Mouse (Mus musculus) C2C12 (cell line): ENCODE measurements at regions not wholly inside any gene's neighbourhood (a gene's known extent, or its start where the extent isn't known, plus 50 kb on each side); places are given as distances from the start of the nearest gene placed in this dataset.

ENCODE experiments used
- H3K27me3 ChIP-seq: one replicate; pipeline ENCODE4 v1.6.1; 2011; ENCODE audit not compliant: control insufficient read depth, insufficient read depth, insufficient read length
- H3K36me3 ChIP-seq: one replicate; pipeline ENCODE4 v1.6.1; 2011; ENCODE audit not compliant: control insufficient read depth, insufficient read depth
- H3K4me3 ChIP-seq: one replicate; pipeline ENCODE4 v1.5.1; 2011; ENCODE audit warnings: mild to moderate bottlenecking, control low read depth; ENCODE audit not compliant: poor library complexity, insufficient read depth, severe bottlenecking
- H3K79me2 ChIP-seq: one replicate; pipeline ENCODE4 v1.6.1; 2011; ENCODE audit not compliant: control insufficient read depth, insufficient read depth
- H3K79me3 ChIP-seq: one replicate; pipeline ENCODE4 v1.6.1; 2011; ENCODE audit warnings: low read depth, control low read depth
- H3ac ChIP-seq: one replicate; pipeline ENCODE3; 2011; ENCODE audit warnings: low read depth; ENCODE audit not compliant: control insufficient read depth, insufficient read length
- CEBPB ChIP-seq: IDR thresholded peaks from one replicate; pipeline ENCODE4 v1.6.1; 2011; ENCODE audit warnings: low read depth, mild to moderate bottlenecking, control low read depth, moderate library complexity
- CTCF ChIP-seq: IDR thresholded peaks from one replicate; pipeline ENCODE4 v1.5.1; 2011; ENCODE audit not compliant: control insufficient read depth, insufficient read depth, insufficient read length
- FOSL1 ChIP-seq: IDR thresholded peaks from one replicate; pipeline ENCODE4 v1.8.0; 2011; ENCODE audit warnings: mild to moderate bottlenecking, low read length; ENCODE audit not compliant: poor library complexity, insufficient read depth, severe bottlenecking
- MAX ChIP-seq: IDR thresholded peaks from one replicate; pipeline ENCODE4 v1.6.1; 2011; ENCODE audit warnings: mild to moderate bottlenecking, control low read depth
- MYOD1 ChIP-seq: IDR thresholded peaks from one replicate; pipeline ENCODE4 v1.6.1; 2011; ENCODE audit warnings: low read depth; ENCODE audit not compliant: control insufficient read depth, insufficient read length
- MYOG ChIP-seq: IDR thresholded peaks from one replicate; pipeline ENCODE4 v1.6.1; 2011; ENCODE audit not compliant: control insufficient read depth, insufficient read length; ENCODE audit errors: extremely low read depth
- USF1 ChIP-seq: IDR thresholded peaks from one replicate; pipeline ENCODE4 v1.6.1; 2011; ENCODE audit warnings: low read depth, mild to moderate bottlenecking, control low read depth, moderate library complexity

DNA sequence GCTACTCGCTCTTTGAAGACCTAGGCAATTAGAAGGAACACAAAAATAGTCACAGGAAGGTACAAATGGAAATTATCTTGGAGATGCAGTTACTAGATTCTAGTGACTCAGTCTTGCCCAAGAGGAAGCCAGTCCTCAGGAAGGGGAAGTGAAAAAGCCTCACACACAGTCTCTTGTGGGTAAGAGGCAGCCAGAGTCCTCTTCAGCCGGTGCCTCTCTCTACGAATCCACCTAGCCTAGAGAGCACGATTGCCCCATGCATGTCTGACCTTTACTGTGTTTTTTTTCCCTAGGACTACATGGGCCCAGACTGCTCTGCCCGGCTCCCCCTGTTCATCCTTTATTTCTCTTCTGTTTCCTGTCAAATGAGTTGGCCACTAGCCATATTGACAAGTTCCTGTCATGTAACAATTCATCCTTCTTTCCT, 233.7 kb upstream of the Tprg start:
- no peaks in the 10 kb centered on the region for H3K27me3 ChIP-seq
- no peaks in the 10 kb centered on the region for H3K36me3 ChIP-seq
- no peak overlapping the region for H3K4me3 ChIP-seq
- H3ac ChIP-seq = no peak overlapping the region
- no peaks in the 10 kb centered on the region for H3K79me3 ChIP-seq
- no peak for TF ChIP-seq MYOD1
- no peak for TF ChIP-seq MAX
- TF ChIP-seq CEBPB = no peak
- no peak for TF ChIP-seq FOSL1
- TF ChIP-seq USF1 = no peak
- no peak for TF ChIP-seq CTCF
- TF ChIP-seq MYOG = no peak
- H3K79me2 ChIP-seq = no peaks in the 10 kb centered on the region

DNA sequence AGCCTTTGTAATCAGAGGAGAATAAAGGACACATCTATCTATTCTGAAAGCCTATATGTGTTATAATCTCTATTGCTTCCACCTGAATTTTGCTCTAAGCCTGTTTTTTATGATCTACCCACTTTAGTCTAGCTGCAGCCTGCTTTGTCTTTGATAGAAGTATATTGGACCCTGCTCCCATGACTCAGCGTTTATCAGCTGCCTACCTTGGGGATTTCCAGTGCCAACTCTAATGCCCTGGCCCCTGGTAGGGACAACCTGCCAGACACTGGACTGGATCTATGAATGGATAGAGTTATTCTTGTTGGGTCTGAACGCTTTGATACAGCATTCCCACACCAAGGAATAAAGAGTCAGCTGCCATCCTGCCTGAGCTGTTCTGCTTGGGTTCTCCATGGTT, 232.3 kb upstream of the Tprg start:
- H3K79me2 ChIP-seq = no peaks in the 10 kb centered on the region

DNA sequence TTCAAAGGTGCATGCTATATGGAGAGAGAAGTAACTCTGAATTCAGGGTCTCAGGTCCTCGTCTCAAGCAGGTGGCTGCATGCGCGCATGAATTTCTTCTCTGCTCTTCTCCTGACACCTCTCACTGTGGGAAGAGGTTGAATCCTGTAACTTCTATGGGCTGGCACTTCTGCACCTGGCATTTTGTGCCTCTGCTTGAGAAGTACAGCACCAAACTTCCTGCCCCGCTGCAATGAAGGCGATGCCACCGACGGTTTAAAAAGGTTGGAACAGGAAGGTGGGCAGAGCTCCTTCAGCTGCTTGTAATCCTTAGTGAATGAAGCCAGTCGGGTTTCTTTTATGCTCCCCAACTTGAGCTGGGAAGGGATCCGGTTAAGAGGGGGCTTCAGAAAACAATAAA, 231.2 kb upstream of the Tprg start:
- H3ac ChIP-seq = no peak overlapping the region
- H3K79me3 ChIP-seq = no peaks in the 10 kb centered on the region
- no peak for TF ChIP-seq MYOG
- no peak for TF ChIP-seq MYOD1
- TF ChIP-seq CEBPB = no peak
- no peaks in the 10 kb centered on the region for H3K27me3 ChIP-seq
- no peaks in the 10 kb centered on the region for H3K36me3 ChIP-seq
- H3K79me2 ChIP-seq = no peaks in the 10 kb centered on the region
- H3K4me3 ChIP-seq = no peak overlapping the region

More for the DNA sequence above, 232.3 kb upstream of the Tprg start:
- Histone ChIP-seq H3K36me3 (no peaks in the 10 kb centered on the region), H3K4me3 (no peak overlapping the region), H3ac (no peak overlapping the region), H3K79me3 (no peaks in the 10 kb centered on the region), H3K27me3 (no peaks in the 10 kb centered on the region)
- no peak for TF ChIP-seq MAX
- no peak for TF ChIP-seq CTCF
- TF ChIP-seq MYOD1 = no peak
- no peak for TF ChIP-seq CEBPB
- no peak for TF ChIP-seq MYOG
- no peak for TF ChIP-seq USF1
- TF ChIP-seq FOSL1 = no peak

- Histone ChIP-seq H3K4me3 (peak overlapping the region; percentile 41), H3K79me2 (no peaks in the 10 kb centered on the region), H3K79me3 (no peaks in the 10 kb centered on the region), H3K27me3 (no peaks in the 10 kb centered on the region), H3ac (no peak overlapping the region), H3K36me3 (no peaks in the 10 kb centered on the region)
- TF ChIP-seq CTCF (no peak), MAX (no peak), CEBPB (no peak), MYOD1 (no peak), MYOG (no peak), FOSL1 (no peak), USF1 (no peak)
Measured at GRCm38 (mm10) chr16:25058051-25058747, 228.4 kb upstream of the Tprg start.

DNA sequence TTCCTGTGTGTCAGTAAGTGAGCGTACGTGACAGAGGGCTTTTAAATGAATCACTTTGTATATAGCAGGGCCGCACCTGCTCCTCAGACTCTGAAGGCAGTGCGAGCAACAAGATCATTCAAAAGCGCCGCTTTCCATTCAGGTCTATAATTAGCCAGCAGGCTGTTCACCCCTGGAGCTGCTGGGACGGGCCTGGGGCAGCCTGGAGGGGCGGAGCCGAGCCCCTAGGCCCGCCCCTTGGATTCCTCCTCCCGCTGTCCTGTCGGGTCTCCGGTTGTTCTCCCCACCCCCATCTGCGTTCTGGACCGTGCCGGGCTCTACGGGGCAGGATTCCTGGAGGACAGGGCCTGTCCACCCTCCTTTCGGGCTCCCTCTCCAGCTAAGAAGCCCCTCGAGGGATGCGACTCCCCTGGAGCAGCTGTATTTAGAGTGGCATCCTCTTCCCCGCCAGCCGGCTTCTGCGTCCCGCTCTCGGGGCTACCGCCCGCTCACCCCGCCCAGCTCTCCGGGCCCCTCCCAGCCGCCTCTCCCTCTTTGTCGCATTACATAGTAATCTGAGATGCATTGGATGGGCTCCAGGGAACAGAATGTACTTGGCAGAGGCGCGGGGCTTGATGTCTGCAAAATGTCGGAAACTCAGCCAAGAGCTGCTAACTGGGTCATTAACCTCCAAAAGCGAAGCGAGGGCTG, 227.7 kb upstream of the Tprg start:
- Histone ChIP-seq H3ac (peak overlapping the region; percentile 81), H3K36me3 (no peaks in the 10 kb centered on the region), H3K79me2 (no peaks in the 10 kb centered on the region), H3K4me3 (peak overlapping the region; percentile 41), H3K79me3 (no peaks in the 10 kb centered on the region), H3K27me3 (no peaks in the 10 kb centered on the region)
- TF ChIP-seq MAX (no peak), MYOD1 (peak; percentile 61), CTCF (no peak)

DNA sequence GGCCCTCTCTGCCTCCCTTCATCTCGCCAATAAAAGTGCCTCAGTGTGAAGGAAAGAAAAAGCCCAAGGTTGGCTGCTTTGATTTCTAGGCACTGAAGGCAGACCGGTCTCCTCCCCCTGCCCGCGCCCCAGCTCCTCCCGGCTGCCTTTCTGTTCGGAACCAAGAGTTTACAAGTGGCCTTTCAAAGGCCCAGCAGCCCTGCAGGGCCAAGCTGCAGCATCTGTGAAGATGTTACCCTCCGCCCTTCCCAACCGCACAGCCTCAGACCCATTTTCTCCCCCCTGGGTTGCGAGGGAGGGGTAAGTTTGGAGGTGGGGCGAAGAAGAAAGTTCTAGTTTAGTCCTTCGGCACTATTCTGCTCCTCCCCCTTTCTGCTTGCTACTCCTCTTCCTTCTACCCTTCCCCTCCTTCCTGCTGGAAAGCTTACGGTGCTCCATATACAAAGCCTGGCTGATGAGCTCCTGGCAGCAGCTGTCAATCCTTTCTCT, 227.1 kb upstream of the Tprg start:
- H3K79me2 ChIP-seq = no peaks in the 10 kb centered on the region
- H3ac ChIP-seq = peak overlapping the region; percentile 64
- H3K79me3 ChIP-seq = no peaks in the 10 kb centered on the region
- TF ChIP-seq MYOD1 (no peak), CEBPB (no peak), MAX (no peak), USF1 (no peak), CTCF (no peak), MYOG (no peak), FOSL1 (no peak)
- H3K4me3 ChIP-seq = peak overlapping the region; percentile 41
- no peaks in the 10 kb centered on the region for H3K36me3 ChIP-seq
- no peaks in the 10 kb centered on the region for H3K27me3 ChIP-seq
